Mouse (Mus musculus) olfactory bulb, adult 2 months (tissue): ENCODE results near the gene Fam69b.

ENCODE experiments used
- CTCF ChIP-seq: fragments of 200-500 bp; IDR thresholded peaks from 2 replicates; pipeline ENCODE4 v1.5.1; 2012; ENCODE audit warnings: low read depth, mild to moderate bottlenecking, low read length, moderate library complexity; ENCODE audit not compliant: insufficient read depth
- POLR2A ChIP-seq: fragments of 200-500 bp; IDR thresholded peaks from 2 replicates; pipeline ENCODE4 v1.6.1; 2012; ENCODE audit warnings: mild to moderate bottlenecking, low read depth, low read length, moderate library complexity; ENCODE audit not compliant: insufficient read depth

- TF ChIP-seq CTCF (no peak), POLR2A (no peak)
Observed at GRCm38 (mm10) chr2:26582203-26582602, 46.1 kb upstream of the Fam69b start.
